Mouse (Mus musculus) limb, embryonic 10.5 days (tissue): ENCODE results near the gene Fam47e. TPM values are rescaled to one million over a fixed set of nuclear protein-coding genes. Genes with fewer than 3 reads are reported as not detected.

Source experiments
- DNase-seq: peaks from one replicate; pipeline ENCODE4 v3.0.0-alpha.2; 2017; ENCODE audit warnings: low spot score
- H3K27ac ChIP-seq: fragments of 300-500 bp; sonication (generic); 2 replicates; pipeline ENCODE4 v1.5.1; 2016; ENCODE audit warnings: mild to moderate bottlenecking
- H3K27me3 ChIP-seq: fragments of 300-500 bp; sonication (generic); 2 replicates; pipeline ENCODE4 v1.6.1; 2016; ENCODE audit warnings: low read depth, mild to moderate bottlenecking; ENCODE audit not compliant: poor library complexity, severe bottlenecking
- H3K36me3 ChIP-seq: fragments of 300-500 bp; sonication (generic); 2 replicates; pipeline ENCODE4 v1.6.1; 2016; ENCODE audit warnings: mild to moderate bottlenecking, moderate library complexity
- H3K4me1 ChIP-seq: fragments of 300-500 bp; sonication (generic); 2 replicates; pipeline ENCODE4 v1.6.1; 2016
- H3K4me3 ChIP-seq: fragments of 300-500 bp; sonication (generic); 2 replicates; pipeline ENCODE4 v1.5.1; 2016; ENCODE audit warnings: mild to moderate bottlenecking, moderate library complexity
- H3K9me3 ChIP-seq: fragments of 300-500 bp; sonication (generic); replicated peaks from 2 replicates; pipeline ENCODE4 v1.6.1; 2016; ENCODE audit warnings: mild to moderate bottlenecking
- WGBS: fragments of 180-500 bp; shearing (Covaris S2); methylation state at CpG from one replicate; pipeline ENCODE4 v1.1.7; 2016; 5-methylcytosine and 5-hydroxymethylcytosine counted together
- polyA plus RNA-seq: library from polyadenylated mRNA; unstranded; fragments of >200 nt; fragmentation: Nextera tagmentation; extraction: Ambion mirVana; gene quantifications from 2 replicates; pipeline ENCODE4 v1.2.1, GENCODE M21; 2016

Fam47e gene
- polyA plus RNA-seq, 1 experiment from 2014 or later = not detected

GRCm38 (mm10) chr5:92612756-92613155, 57.9 kb downstream of the Fam47e start:
- DNase-seq = no peak
- H3K4me1 ChIP-seq = no peaks in the 10 kb centered on the region
- WGBS = 91% methylated on average over 4 of the region's 4 CpGs

GRCm38 (mm10) chr5:92621883-92622282, 67.0 kb downstream of the Fam47e start:
- Histone ChIP-seq H3K36me3 (no peaks in the 10 kb centered on the region), H3K4me1 (no peaks in the 10 kb centered on the region), H3K27me3 (no peaks in the 10 kb centered on the region), H3K9me3 (no peaks in the 10 kb centered on the region), H3K4me3 (no peak overlapping the region), H3K27ac (no peak overlapping the region)
- WGBS = 91% methylated on average over 5 of the region's 5 CpGs
- no peak for DNase-seq

More at GRCm38 (mm10) chr5:92612756-92613155, 57.9 kb downstream of the Fam47e start:
- Histone ChIP-seq H3K4me3 (no peak overlapping the region), H3K9me3 (no peaks in the 10 kb centered on the region), H3K27ac (no peak overlapping the region), H3K36me3 (no peaks in the 10 kb centered on the region), H3K27me3 (no peaks in the 10 kb centered on the region)

DNA sequence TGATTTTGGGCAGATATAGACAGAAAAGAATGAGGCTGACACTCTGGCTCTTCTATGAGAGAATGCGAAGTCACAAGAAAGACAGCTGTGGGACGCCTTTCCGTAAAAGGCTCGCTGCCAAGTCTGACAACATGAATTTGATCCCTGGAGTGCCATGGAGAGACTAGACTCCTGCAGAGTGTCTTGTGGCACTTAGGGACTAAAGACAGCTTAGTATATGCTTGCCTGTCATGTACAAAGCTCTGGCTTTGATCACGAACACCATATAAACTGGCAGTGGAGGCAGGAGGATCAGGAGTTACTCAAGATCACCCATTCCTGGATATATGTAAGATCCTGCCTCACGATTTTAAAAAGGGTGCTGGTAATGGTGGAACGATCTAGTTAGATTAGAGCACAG, 73.0 kb downstream of the Fam47e start:
- H3K4me1 ChIP-seq = peaks cover 6% of the 10 kb centered on the region; the same call in 1 of the 2 replicates
- no peak overlapping the region for H3K4me3 ChIP-seq
- H3K9me3 ChIP-seq = no peaks in the 10 kb centered on the region
- 47% methylated on average over 7 of the region's 7 CpGs for WGBS
- no peaks in the 10 kb centered on the region for H3K27me3 ChIP-seq
- no peaks in the 10 kb centered on the region for H3K36me3 ChIP-seq
- H3K27ac ChIP-seq = no peak overlapping the region
- peak; percentile 49 for DNase-seq

DNA sequence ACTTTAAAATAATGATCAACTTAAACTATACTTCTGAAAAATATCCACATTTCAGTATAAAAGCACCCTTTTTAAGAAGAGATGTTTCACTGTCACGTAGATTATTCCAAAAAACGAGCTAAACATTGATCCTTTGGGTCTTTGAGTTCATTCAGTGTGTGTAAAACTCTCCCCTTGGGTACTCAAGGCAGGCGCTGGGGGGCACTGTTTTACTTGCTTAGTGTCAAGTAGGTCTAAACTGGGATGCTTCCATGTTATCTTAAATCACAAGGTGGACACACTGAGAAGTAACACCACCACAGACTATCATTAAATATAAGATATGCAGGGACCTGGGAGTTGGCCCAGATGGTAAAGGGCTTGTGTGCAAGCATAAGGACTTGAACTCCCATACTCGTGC, 78.7 kb downstream of the Fam47e start:
- H3K27ac ChIP-seq = no peak overlapping the region
- H3K27me3 ChIP-seq = no peaks in the 10 kb centered on the region
- 64% methylated on average over 4 of the region's 4 CpGs for WGBS
- H3K4me3 ChIP-seq = no peak overlapping the region
- no peaks in the 10 kb centered on the region for H3K9me3 ChIP-seq
- H3K4me1 ChIP-seq = no peaks in the 10 kb centered on the region
- no peak for DNase-seq
- no peaks in the 10 kb centered on the region for H3K36me3 ChIP-seq

DNA sequence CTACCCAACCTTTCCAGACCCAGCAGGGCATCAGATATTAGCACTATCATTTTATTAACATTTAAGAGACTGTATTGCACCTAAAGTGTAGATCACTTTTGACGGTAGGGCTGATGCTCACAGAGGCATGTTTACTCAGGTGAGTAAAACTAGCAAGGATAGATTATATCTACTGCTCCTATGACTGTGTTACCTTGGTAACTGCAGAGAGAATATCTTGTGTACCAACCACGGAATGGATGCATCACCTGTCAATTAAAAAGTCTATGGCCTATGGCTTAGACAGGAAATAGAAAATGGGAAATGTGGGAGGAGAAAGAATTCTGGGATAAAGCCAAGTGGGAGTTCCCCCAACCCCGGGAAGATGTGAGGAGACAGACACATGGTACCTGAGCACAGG, 80.0 kb downstream of the Fam47e start:
- no peak overlapping the region for H3K27ac ChIP-seq
- no peaks in the 10 kb centered on the region for H3K9me3 ChIP-seq
- no peaks in the 10 kb centered on the region for H3K36me3 ChIP-seq
- 84% methylated on average over 3 of the region's 3 CpGs for whole genome bisulfite sequencing
- H3K27me3 ChIP-seq = no peaks in the 10 kb centered on the region
- no peak for DNase-seq
- no peak overlapping the region for H3K4me3 ChIP-seq
- no peaks in the 10 kb centered on the region for H3K4me1 ChIP-seq

GRCm38 (mm10) chr5:92635891-92636290, 81.0 kb downstream of the Fam47e start:
- no peak for DNase-seq
- WGBS = 85% methylated on average over 5 of the region's 5 CpGs
- no peaks in the 10 kb centered on the region for H3K27me3 ChIP-seq
- H3K9me3 ChIP-seq = no peaks in the 10 kb centered on the region
- no peaks in the 10 kb centered on the region for H3K4me1 ChIP-seq
- no peaks in the 10 kb centered on the region for H3K36me3 ChIP-seq
- no peak overlapping the region for H3K4me3 ChIP-seq
- no peak overlapping the region for H3K27ac ChIP-seq

GRCm38 (mm10) chr5:92640861-92641260, 86.0 kb downstream of the Fam47e start:
- no peaks in the 10 kb centered on the region for H3K4me1 ChIP-seq
- DNase-seq = no peak
- WGBS = 88% methylated on average over 3 of the region's 3 CpGs
- no peaks in the 10 kb centered on the region for H3K36me3 ChIP-seq
- H3K27ac ChIP-seq = no peak overlapping the region
- no peaks in the 10 kb centered on the region for H3K9me3 ChIP-seq
- H3K27me3 ChIP-seq = no peaks in the 10 kb centered on the region
- H3K4me3 ChIP-seq = no peak overlapping the region

Other genes with a start within 250 kb of the Fam47e start
- 55.6 and 61.0 TPM in 2 replicates for gene Sdad1, start 244.6 kb upstream of the Fam47e start, polyA plus RNA-seq
- gene Cxcl9, start 227.0 kb upstream of the Fam47e start, polyA plus RNA-seq = not detected in 2 replicates
- 0.89 and 2.0 TPM in 2 replicates for gene Art3, start 223.2 kb upstream of the Fam47e start, polyA plus RNA-seq
- gene Cxcl10, start 206.2 kb upstream of the Fam47e start, polyA plus RNA-seq = 0.26 and 0.28 TPM in 2 replicates
- gene Nup54, start 119.8 kb upstream of the Fam47e start, polyA plus RNA-seq = 76.6 and 81.9 TPM in 2 replicates
- 5.7 and 7.2 TPM in 2 replicates for gene Scarb2, start 48.2 kb upstream of the Fam47e start, polyA plus RNA-seq
- 7.9 and 8.6 TPM in 2 replicates for gene Stbd1, start 48.0 kb downstream of the Fam47e start, polyA plus RNA-seq
- gene Ccdc158, start 120.2 kb downstream of the Fam47e start, polyA plus RNA-seq = 0.45 and 0.62 TPM in 2 replicates
- gene Shroom3, start 128.4 kb downstream of the Fam47e start, polyA plus RNA-seq = 5.0 and 5.3 TPM in 2 replicates